Mouse (Mus musculus): ENCODE results near the gene Pdzk1ip1. TPM values are rescaled to one million over a fixed set of nuclear protein-coding genes. Genes with fewer than 3 reads are reported as not detected.

Gene Pdzk1ip1
- total RNA-seq, 2 experiments from 2014 or later = 0.39 to 1.1 TPM

- intact Hi-C loops (cut with DNase I) = no loop called here
- no peak for DNase-seq (ENCODE audit: low spot score in 2 of 2)
Observed at GRCm38 (mm10) chr4:115063518-115064239, 24.8 kb upstream of the Pdzk1ip1 start.

- DNase-seq (ENCODE audit: low spot score in 2 of 2) = no peak
- intact Hi-C loops (cut with DNase I) = no loop called here
Observed at GRCm38 (mm10) chr4:115071668-115072067, 16.8 kb upstream of the Pdzk1ip1 start.

- intact Hi-C loops (cut with DNase I) = no loop called here
Observed at GRCm38 (mm10) chr4:115074789-115075188, 13.7 kb upstream of the Pdzk1ip1 start.

GRCm38 (mm10) chr4:115075204-115075915 is 13.1 kb upstream of the Pdzk1ip1 start:
- no peak for DNase-seq (ENCODE audit: low spot score in 2 of 2)
- intact Hi-C loops (cut with DNase I) = no loop called here

More at GRCm38 (mm10) chr4:115074789-115075188, 13.7 kb upstream of the Pdzk1ip1 start:
- no peak for DNase-seq (ENCODE audit: low spot score in 2 of 2)

- no peak for DNase-seq (ENCODE audit: low spot score in 2 of 2)
- intact Hi-C loops (cut with DNase I) = no loop called here
Observed at GRCm38 (mm10) chr4:115078892-115079820, 9.4 kb upstream of the Pdzk1ip1 start.

- no peak for DNase-seq (ENCODE audit: low spot score in 2 of 2)
- intact Hi-C loops (cut with DNase I) = loop anchor here (10.0 kb wide), 1 partner anchor 85 kb away; no protein-coding TSS in a partner anchor
Observed at GRCm38 (mm10) chr4:115079821-115080349, 8.6 kb upstream of the Pdzk1ip1 start.

- intact Hi-C loops (cut with DNase I) = loop anchor here (10.0 kb wide), 1 partner anchor 88 kb away; no protein-coding TSS in a partner anchor
- no peak for DNase-seq (ENCODE audit: low spot score in 2 of 2)
Observed at GRCm38 (mm10) chr4:115083031-115083430, 5.5 kb upstream of the Pdzk1ip1 start.

- intact Hi-C loops (cut with DNase I) = loop anchor here (5.0 to 10.0 kb wide), 2 partner anchors 38 to 91 kb away; no protein-coding TSS in a partner anchor
- peak; percentile 37 to 38 for DNase-seq (ENCODE audit: low spot score in 2 of 2)
Observed at GRCm38 (mm10) chr4:115085522-115086095, 2.9 kb upstream of the Pdzk1ip1 start.

GRCm38 (mm10) chr4:115086257-115086656 is 2.3 kb upstream of the Pdzk1ip1 start:
- intact Hi-C loops (cut with DNase I) = loop anchor here (5.0 to 10.0 kb wide), 2 partner anchors 39 to 91 kb away; no protein-coding TSS in a partner anchor
- DNase-seq (ENCODE audit: low spot score in 2 of 2) = no peak

GRCm38 (mm10) chr4:115086763-115087415 is 1.6 kb upstream of the Pdzk1ip1 start:
- intact Hi-C loops (cut with DNase I) = loop anchor here (5.0 to 10.0 kb wide), 2 partner anchors 40 to 92 kb away; no protein-coding TSS in a partner anchor
- DNase-seq (ENCODE audit: low spot score in 2 of 2) = no peak

- DNase-seq (ENCODE audit: low spot score in 2 of 2) = no peak
- intact Hi-C loops (cut with DNase I) = no loop called here
Observed at GRCm38 (mm10) chr4:115090592-115090991, 2.1 kb downstream of the Pdzk1ip1 start.

- DNase-seq (ENCODE audit: low spot score in 2 of 2) = no peak
- intact Hi-C loops (cut with DNase I) = no loop called here
Observed at GRCm38 (mm10) chr4:115091806-115092205, 3.3 kb downstream of the Pdzk1ip1 start.

- DNase-seq (ENCODE audit: low spot score in 2 of 2) = no peak
- intact Hi-C loops (cut with DNase I) = no loop called here
Observed at GRCm38 (mm10) chr4:115093331-115093864, 4.9 kb downstream of the Pdzk1ip1 start.

- intact Hi-C loops (cut with DNase I) = no loop called here
Observed at GRCm38 (mm10) chr4:115094056-115094455, 5.5 kb downstream of the Pdzk1ip1 start.

GRCm38 (mm10) chr4:115095671-115096434 is 7.3 kb downstream of the Pdzk1ip1 start:
- peak in 1 of 2 experiments; percentile 15 for DNase-seq (ENCODE audit: low spot score in 2 of 2)
- intact Hi-C loops (cut with DNase I) = no loop called here

More at GRCm38 (mm10) chr4:115094056-115094455, 5.5 kb downstream of the Pdzk1ip1 start:
- no peak for DNase-seq (ENCODE audit: low spot score in 2 of 2)

- DNase-seq (ENCODE audit: low spot score in 2 of 2) = no peak
- intact Hi-C loops (cut with DNase I) = no loop called here
Observed at GRCm38 (mm10) chr4:115096435-115097145, 8.1 kb downstream of the Pdzk1ip1 start.

- peak in 1 of 2 experiments; percentile 17 for DNase-seq (ENCODE audit: low spot score in 2 of 2)
- intact Hi-C loops (cut with DNase I) = no loop called here
Observed at GRCm38 (mm10) chr4:115097146-115097496, 8.6 kb downstream of the Pdzk1ip1 start.
